Mouse (Mus musculus) lung, embryonic 14.5 days (tissue): Measurements from ENCODE around the gene Fstl1. TPM values are rescaled to one million over a fixed set of nuclear protein-coding genes. Genes with fewer than 3 reads are reported as not detected.
A peak's percentile ranks its signal among the peaks of the same experiment; 100 is the strongest.

Source experiments
- ATAC-seq: fragments of 200-750 bp; cut with Nextera tagmentation; 2 replicates; pipeline ENCODE4 v1.8.0; 2017; ENCODE audit warnings: mild to moderate bottlenecking, moderate TSS enrichment, moderate library complexity; ENCODE audit not compliant: insufficient read depth
- DNase-seq: peaks from one replicate; pipeline ENCODE4 v3.0.0-alpha.2; 2015
- H3K27ac ChIP-seq: fragments of 300-500 bp; sonication (generic); 2 replicates; pipeline ENCODE4 v1.5.1; 2014; ENCODE audit warnings: low read depth, mild to moderate bottlenecking, moderate library complexity
- H3K27me3 ChIP-seq: fragments of 300-500 bp; sonication (generic); 2 replicates; pipeline ENCODE4 v1.6.1; 2014; ENCODE audit warnings: low read length, control low read depth; ENCODE audit not compliant: insufficient read depth
- H3K36me3 ChIP-seq: fragments of 300-500 bp; sonication (generic); 2 replicates; pipeline ENCODE4 v1.6.1; 2014; ENCODE audit warnings: control low read depth; ENCODE audit not compliant: insufficient read depth
- H3K4me1 ChIP-seq: fragments of 300-500 bp; sonication (generic); 2 replicates; pipeline ENCODE4 v1.6.1; 2014; ENCODE audit warnings: antibody characterized with exemption, control low read depth; ENCODE audit not compliant: insufficient read depth
- H3K4me2 ChIP-seq: fragments of 300-500 bp; sonication (generic); 2 replicates; pipeline ENCODE4 v1.6.1; 2014; ENCODE audit warnings: mild to moderate bottlenecking
- H3K4me3 ChIP-seq: fragments of 300-500 bp; sonication (generic); 2 replicates; pipeline ENCODE4 v1.5.1; 2014; ENCODE audit warnings: low read depth, low read length
- H3K9ac ChIP-seq: fragments of 300-500 bp; sonication (generic); 2 replicates; pipeline ENCODE4 v1.6.1; 2014
- H3K9me3 ChIP-seq: fragments of 300-500 bp; sonication (generic); 2 replicates; pipeline ENCODE4 v1.6.1; 2016; ENCODE audit warnings: low read depth, low read length, control low read depth
- CTCF ChIP-seq: IDR thresholded peaks from 2 replicates; pipeline ENCODE4 v1.5.1; 2016; ENCODE audit warnings: antibody characterized with exemption, low read depth
- WGBS: fragments of 180-500 bp; shearing (Covaris S2); extraction: QIAGEN DNeasy Blood & Tissue Kit; methylation state at CpG from one replicate; pipeline ENCODE4 v1.1.7; 2014; 5-methylcytosine and 5-hydroxymethylcytosine counted together
- polyA plus RNA-seq: library from polyadenylated mRNA; unstranded; fragments of >200 nt; fragmentation: Nextera tagmentation; extraction: Ambion mirVana; gene quantifications from 2 replicates; pipeline ENCODE4 v1.2.1, GENCODE M21; 2014

The Fstl1 gene
- polyA plus RNA-seq, 1 experiment from 2014 or later: 460 TPM

DNA sequence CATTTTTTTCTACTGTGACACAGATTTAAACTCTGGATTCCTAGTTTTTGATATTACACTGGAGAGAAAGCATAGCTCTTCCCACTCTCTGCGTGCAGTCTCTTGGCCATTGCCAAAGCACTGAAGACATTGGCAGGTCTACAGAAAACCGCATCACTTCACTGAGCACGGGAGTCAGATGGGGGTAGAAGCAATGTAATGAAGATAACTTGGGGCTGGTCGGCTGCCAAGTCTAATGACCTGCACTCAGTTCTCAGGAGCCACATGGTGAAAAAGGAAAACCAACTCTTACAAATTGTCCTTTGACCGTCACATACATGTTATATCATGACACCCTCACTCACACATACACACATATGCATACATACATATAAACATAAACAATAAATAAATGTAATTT is 47.3 kb downstream of the Fstl1 start:
- TF ChIP-seq CTCF: no peak
- Histone ChIP-seq H3K9ac (no peak overlapping the region), H3K4me2 (no peak overlapping the region), H3K4me1 (no peaks in the 10 kb centered on the region), H3K36me3 (peaks cover 95% of the 10 kb centered on the region), H3K9me3 (no peaks in the 10 kb centered on the region; the same call in 1 of the 2 replicates), H3K4me3 (no peak overlapping the region), H3K27me3 (no peaks in the 10 kb centered on the region), H3K27ac (no peak overlapping the region)
- ATAC-seq (no peak), DNase-seq (no peak)
- WGBS: 62% methylated on average over 5 of the region's 5 CpGs

DNA sequence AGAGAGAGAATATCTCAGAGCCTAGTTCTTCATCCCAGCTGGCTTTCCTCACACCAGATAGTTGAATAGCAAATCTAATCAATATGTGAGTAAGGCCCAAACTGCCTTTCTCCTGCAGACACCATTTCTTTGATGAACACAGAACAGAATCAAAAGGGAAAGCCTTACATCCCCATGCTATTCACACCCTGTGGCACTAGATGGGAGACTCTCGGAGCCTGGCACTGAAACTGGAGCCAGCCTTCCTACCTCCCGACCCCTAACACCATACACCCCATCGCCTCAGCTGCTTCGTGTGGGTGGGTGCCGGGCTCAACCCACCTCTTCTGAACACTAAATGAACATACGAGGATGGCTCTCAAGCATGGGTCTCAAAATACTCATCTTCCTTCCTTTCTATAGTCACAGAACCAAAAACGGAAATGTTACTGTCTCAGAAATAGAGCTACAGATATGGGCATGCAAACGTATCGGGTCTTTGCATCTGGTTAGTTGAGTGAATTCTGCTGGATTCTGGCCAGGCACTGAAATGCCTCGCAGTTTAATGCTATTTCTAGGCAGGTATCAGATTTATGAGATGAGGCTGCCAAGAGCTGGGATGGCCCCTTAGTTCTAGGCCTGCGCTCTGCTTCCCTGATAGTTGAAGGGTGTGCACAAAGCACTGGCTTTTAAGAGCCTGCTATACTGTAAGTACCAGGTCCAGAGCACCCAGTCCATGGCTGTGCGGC is 48.3 kb downstream of the Fstl1 start:
- Histone ChIP-seq H3K4me1 (no peaks in the 10 kb centered on the region), H3K9ac (no peak overlapping the region), H3K9me3 (no peaks in the 10 kb centered on the region), H3K36me3 (peaks cover 95% of the 10 kb centered on the region), H3K4me3 (no peak overlapping the region), H3K27me3 (no peaks in the 10 kb centered on the region), H3K4me2 (no peak overlapping the region), H3K27ac (no peak overlapping the region)
- TF ChIP-seq CTCF: no peak
- DNase-seq (no peak), ATAC-seq (no peak)
- WGBS: 84% methylated on average over 12 of the region's 12 CpGs

DNA sequence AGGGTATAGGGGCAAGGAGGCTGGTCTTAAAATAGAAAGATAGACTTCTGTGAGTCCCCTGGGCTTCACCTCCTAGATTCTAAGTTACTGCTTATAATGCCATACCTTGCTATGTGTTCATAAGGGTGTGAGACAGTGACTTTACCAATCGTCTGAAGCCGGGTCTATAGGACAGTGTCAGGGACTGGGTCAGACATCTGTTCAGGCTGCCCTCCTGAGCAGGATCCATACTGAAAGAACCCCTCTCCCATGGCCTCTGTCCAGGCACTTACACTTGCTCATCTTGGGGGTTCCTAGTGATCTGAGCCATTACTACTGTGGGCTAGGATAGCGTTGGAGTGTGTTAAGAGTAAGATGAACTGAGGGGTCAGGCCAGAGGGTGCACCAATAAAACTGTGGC is 49.6 kb downstream of the Fstl1 start:
- 89% methylated on average over 3 of the region's 3 CpGs for WGBS
- no peak for TF ChIP-seq CTCF
- Histone ChIP-seq H3K4me2 (no peak overlapping the region), H3K4me3 (no peak overlapping the region), H3K27ac (no peak overlapping the region), H3K4me1 (no peaks in the 10 kb centered on the region), H3K9ac (no peak overlapping the region), H3K27me3 (no peaks in the 10 kb centered on the region), H3K36me3 (peaks cover 95% of the 10 kb centered on the region), H3K9me3 (no peaks in the 10 kb centered on the region)
- ATAC-seq (no peak), DNase-seq (no peak)

DNA sequence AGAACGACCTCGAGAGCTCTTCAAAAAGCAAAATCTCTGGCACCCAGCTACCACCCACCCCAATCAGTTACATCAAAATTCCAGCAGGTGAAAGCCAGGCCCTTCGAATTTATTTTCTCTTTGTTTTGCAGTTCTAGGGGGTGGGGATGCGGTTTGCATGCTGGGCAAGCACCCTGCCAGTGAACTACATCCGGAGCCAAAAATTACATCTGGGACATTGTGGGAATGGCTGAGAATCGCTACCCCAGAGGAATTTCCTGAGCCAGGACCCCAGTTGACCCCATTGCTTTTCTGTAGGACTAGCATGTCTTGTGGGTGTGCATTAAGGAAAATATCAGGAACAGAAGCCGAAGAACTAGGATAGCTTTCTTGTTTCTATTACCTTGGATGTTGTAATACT is 54.4 kb downstream of the Fstl1 start:
- Histone ChIP-seq H3K36me3 (peaks cover 93% of the 10 kb centered on the region), H3K4me1 (no peaks in the 10 kb centered on the region), H3K4me3 (no peak overlapping the region), H3K27me3 (no peaks in the 10 kb centered on the region), H3K9me3 (no peaks in the 10 kb centered on the region), H3K27ac (no peak overlapping the region), H3K9ac (no peak overlapping the region), H3K4me2 (no peak overlapping the region)
- DNase-seq (no peak), ATAC-seq (no peak)
- 78% methylated on average over 7 of the region's 7 CpGs for WGBS
- no peak for TF ChIP-seq CTCF

DNA sequence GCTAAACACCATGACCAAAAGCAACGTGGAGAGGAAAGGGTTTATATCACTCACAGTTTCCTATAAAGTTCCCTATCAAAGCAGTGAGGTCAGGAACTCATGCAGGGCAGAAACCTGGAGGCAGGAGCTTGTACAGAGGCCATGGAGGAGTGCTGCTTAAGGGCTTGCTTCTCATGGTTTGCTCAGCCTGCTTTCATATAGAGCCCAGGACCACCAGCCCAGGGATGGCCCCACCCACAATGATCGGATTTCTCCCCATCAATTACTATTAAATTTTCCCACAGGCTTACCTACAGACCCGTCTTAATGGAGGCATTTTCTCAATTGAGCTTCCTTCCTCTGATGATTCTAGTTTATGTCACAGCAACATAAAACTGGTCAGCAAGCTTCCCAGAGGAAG is 60.9 kb downstream of the Fstl1 start:
- no peak for TF ChIP-seq CTCF

DNA sequence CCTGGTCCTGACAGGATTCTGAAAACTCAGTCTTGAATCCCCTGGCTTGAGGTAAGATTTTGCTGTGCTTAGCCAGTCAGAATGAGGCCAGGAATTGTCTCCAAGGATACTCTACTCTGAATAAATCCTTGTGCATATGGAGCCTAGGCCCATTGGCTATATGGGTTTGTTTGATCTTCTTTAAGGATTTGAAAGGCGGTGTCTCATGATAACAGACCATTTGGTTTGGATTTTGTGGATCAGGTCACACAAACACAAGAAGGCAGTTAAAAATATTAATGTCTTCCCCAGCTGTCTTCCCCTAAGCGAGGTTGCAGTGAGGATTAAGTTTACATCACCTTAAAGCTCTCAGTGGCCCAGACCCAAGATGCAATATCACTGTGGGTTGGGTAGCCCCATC is 65.8 kb downstream of the Fstl1 start:
- H3K4me1 ChIP-seq: peaks cover 8% of the 10 kb centered on the region
- H3K4me2 ChIP-seq: no peak overlapping the region
- DNase-seq (no peak), ATAC-seq (0 out of 2 replicates have a peak, but pooled peaks have one; percentile 23)
- TF ChIP-seq CTCF: no peak
- H3K9me3 ChIP-seq: no peaks in the 10 kb centered on the region
- no peak overlapping the region for H3K4me3 ChIP-seq
- 40% methylated on average over 2 of the region's 2 CpGs for WGBS
- H3K9ac ChIP-seq: no peak overlapping the region
- no peaks in the 10 kb centered on the region for H3K27me3 ChIP-seq
- no peak overlapping the region for H3K27ac ChIP-seq
- no peaks in the 10 kb centered on the region for H3K36me3 ChIP-seq

More for the DNA sequence above, 60.9 kb downstream of the Fstl1 start:
- H3K4me2 ChIP-seq: no peak overlapping the region
- 56% methylated on average over 3 of the region's 3 CpGs for WGBS
- ATAC-seq (no peak; the same call in 1 of the 2 replicates), DNase-seq (no peak)
- no peaks in the 10 kb centered on the region for H3K9me3 ChIP-seq
- peaks cover 34% of the 10 kb centered on the region for H3K36me3 ChIP-seq
- no peaks in the 10 kb centered on the region for H3K4me1 ChIP-seq
- no peaks in the 10 kb centered on the region for H3K27me3 ChIP-seq
- H3K27ac ChIP-seq: no peak overlapping the region
- no peak overlapping the region for H3K4me3 ChIP-seq
- no peak overlapping the region for H3K9ac ChIP-seq

DNA sequence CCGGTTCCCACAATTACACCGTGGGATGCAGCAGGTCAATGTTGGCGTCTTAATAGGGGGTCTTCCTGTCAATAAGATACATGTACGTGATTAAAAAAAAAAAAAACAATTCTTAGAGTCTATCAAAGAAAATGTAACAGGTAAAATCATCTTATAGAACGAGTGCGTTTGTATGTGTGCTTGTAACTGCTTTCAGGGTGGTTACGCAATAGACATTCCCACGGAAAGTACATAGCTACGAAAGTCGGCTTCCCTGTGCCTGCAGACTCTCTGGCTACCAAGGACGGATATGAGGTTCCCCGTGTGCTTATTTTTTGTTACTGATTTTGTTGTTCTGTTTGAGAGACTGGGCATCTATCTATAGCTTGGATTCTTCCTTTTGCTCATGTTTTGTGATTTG is 67.1 kb downstream of the Fstl1 start:
- WGBS: 77% methylated on average over 12 of the region's 12 CpGs
- no peak for ATAC-seq

More for the DNA sequence above, 67.1 kb downstream of the Fstl1 start:
- H3K9ac ChIP-seq: no peak overlapping the region
- H3K4me2 ChIP-seq: no peak overlapping the region
- TF ChIP-seq CTCF: no peak
- H3K4me3 ChIP-seq: no peak overlapping the region
- no peaks in the 10 kb centered on the region for H3K9me3 ChIP-seq
- no peak overlapping the region for H3K27ac ChIP-seq
- H3K4me1 ChIP-seq: peaks cover 8% of the 10 kb centered on the region
- peak; percentile 35 for DNase-seq
- H3K36me3 ChIP-seq: no peaks in the 10 kb centered on the region
- H3K27me3 ChIP-seq: no peaks in the 10 kb centered on the region
